Mouse (Mus musculus) stomach, postnatal 0 days (tissue): ENCODE measurements at regions not wholly inside any gene's neighbourhood (a gene's known extent, or its start where the extent isn't known, plus 50 kb on each side); places are given as distances from the start of the nearest gene placed in this dataset.

Source experiments
- CTCF ChIP-seq: IDR thresholded peaks from 2 replicates; pipeline ENCODE4 v1.5.1; 2016; ENCODE audit warnings: antibody characterized with exemption, low read depth, mild to moderate bottlenecking, moderate library complexity
- EP300 ChIP-seq: optimal IDR thresholded peaks from 2 replicates; pipeline ENCODE3; 2016; ENCODE audit warnings: antibody characterized with exemption

DNA sequence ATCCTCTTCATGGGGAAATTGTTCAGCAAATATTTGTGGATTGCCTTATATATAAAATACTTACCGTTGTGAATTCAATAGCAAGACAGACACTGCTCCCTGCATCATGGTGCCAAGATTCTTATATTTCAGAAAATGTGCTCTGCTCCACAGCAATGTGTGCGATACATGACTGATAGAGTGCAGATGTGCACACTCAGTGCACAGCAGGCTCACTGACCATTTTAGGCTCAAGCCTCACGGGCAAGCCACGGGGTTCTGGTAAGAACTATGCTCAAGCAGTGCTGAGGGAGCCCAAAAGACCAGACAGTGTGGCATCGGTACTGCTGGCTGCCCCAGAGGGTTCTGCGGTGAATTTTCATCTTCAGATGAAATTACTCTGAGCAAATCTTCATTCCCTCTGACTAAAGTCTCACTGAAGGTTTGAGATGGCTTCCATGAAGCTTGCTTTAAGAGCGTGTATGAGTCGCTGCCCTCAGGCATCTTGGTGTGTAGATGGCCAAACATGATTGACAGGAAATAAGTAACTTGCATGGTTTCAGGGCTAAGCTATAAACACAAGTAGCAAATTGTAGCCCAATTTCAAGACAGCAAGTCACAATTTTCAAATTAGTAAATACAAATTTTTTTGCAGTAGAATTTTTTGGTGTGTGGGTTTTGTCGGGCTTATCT is 92.4 kb downstream of the Fam76b start:
- TF ChIP-seq CTCF (no peak), EP300 (no peak)
